Mouse (Mus musculus) hindbrain, embryonic 10.5 days (tissue): ENCODE measurements around the gene Jun. TPM values are rescaled to one million over a fixed set of nuclear protein-coding genes. Genes with fewer than 3 reads are reported as not detected.

Experiments used
- DNase-seq: peaks from one replicate; pipeline ENCODE4 v3.0.0-alpha.2; 2017; ENCODE audit warnings: low spot score
- H3K27ac ChIP-seq: fragments of 300-500 bp; sonication (generic); 2 replicates; pipeline ENCODE4 v1.5.1; 2016; ENCODE audit warnings: mild to moderate bottlenecking, moderate library complexity
- H3K27me3 ChIP-seq: fragments of 300-500 bp; sonication (generic); 2 replicates; pipeline ENCODE4 v1.6.1; 2016; ENCODE audit warnings: mild to moderate bottlenecking; ENCODE audit not compliant: poor library complexity, insufficient read depth, severe bottlenecking
- H3K36me3 ChIP-seq: fragments of 300-500 bp; sonication (generic); 2 replicates; pipeline ENCODE4 v1.6.1; 2016; ENCODE audit warnings: mild to moderate bottlenecking, moderate library complexity
- H3K4me1 ChIP-seq: fragments of 300-500 bp; sonication (generic); replicated peaks from 2 replicates; pipeline ENCODE4 v1.6.1; 2016; ENCODE audit warnings: mild to moderate bottlenecking
- H3K4me3 ChIP-seq: fragments of 300-500 bp; sonication (generic); 2 replicates; pipeline ENCODE4 v1.5.1; 2016; ENCODE audit warnings: mild to moderate bottlenecking, moderate library complexity
- H3K9me3 ChIP-seq: fragments of 300-500 bp; sonication (generic); 2 replicates; pipeline ENCODE4 v1.6.1; 2016; ENCODE audit warnings: mild to moderate bottlenecking, moderate library complexity
- WGBS: fragments of 180-500 bp; shearing (Covaris S2); methylation state at CpG from one replicate; pipeline ENCODE4 v1.1.7; 2016; 5-methylcytosine and 5-hydroxymethylcytosine counted together
- polyA plus RNA-seq: library from polyadenylated mRNA; unstranded; fragments of >200 nt; fragmentation: Nextera tagmentation; extraction: Ambion mirVana; gene quantifications from 2 replicates; pipeline ENCODE4 v1.2.1, GENCODE M21; 2016

The Jun gene
- polyA plus RNA-seq, 1 experiment from 2014 or later: 63.7 TPM

DNA sequence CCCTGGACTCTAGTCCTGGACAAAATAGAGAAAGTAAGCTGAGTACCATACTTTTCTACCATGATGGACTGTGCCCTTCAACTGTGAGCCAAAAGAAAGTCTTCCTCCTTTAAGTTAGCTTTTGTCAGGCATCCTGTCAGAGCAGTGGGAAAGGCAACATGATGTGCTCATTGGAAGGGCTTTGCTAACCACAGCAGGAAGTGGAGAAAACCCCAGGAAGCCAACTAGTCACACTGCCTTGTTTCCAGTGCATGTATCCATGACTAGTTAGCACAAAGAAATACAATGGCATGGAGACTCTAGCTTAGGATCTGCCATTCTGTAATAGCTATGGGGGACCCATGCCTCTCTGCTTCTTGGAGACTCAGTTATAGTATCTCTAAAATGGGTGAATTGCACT lies 37.9 kb upstream of the Jun start:
- Histone ChIP-seq H3K27me3 (no peaks in the 10 kb centered on the region), H3K4me3 (no peak overlapping the region), H3K4me1 (0 out of 2 replicates have a peak, but pooled peaks cover 4% of the 10 kb centered on the region), H3K36me3 (no peaks in the 10 kb centered on the region), H3K27ac (no peak overlapping the region), H3K9me3 (no peaks in the 10 kb centered on the region)
- no peak for DNase-seq

GRCm38 (mm10) chr4:95089053-95089452 lies 37.0 kb upstream of the Jun start:
- Histone ChIP-seq H3K27me3 (no peaks in the 10 kb centered on the region), H3K9me3 (no peaks in the 10 kb centered on the region), H3K4me1 (no peaks in the 10 kb centered on the region), H3K36me3 (no peaks in the 10 kb centered on the region), H3K4me3 (no peak overlapping the region), H3K27ac (no peak overlapping the region)
- no peak for DNase-seq
- WGBS: 96% methylated on average over 5 of the region's 5 CpGs

DNA sequence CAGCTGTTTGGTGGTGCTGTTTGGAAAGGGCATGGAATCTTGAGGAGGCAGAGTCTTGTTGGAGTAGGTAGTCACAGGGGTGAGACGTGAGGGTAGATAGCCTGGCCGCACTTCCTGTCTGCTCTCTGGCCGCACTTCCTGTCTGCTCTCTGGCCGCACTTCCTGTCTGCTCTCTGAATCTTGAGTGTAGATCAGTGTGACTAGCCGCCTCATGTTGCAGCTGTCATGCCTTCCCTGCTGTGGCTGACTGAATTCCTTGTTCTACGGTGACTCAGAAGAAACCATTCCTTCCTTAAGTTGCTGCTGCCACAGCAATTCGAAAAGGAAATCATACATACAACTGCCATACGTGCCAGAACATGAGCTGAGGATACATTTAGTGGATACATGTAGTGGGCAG lies 31.9 kb upstream of the Jun start:
- H3K9me3 ChIP-seq: no peaks in the 10 kb centered on the region
- no peak overlapping the region for H3K27ac ChIP-seq
- H3K36me3 ChIP-seq: no peaks in the 10 kb centered on the region
- no peak for DNase-seq
- H3K4me3 ChIP-seq: no peak overlapping the region
- H3K27me3 ChIP-seq: no peaks in the 10 kb centered on the region
- WGBS: 89% methylated on average over 8 of the region's 8 CpGs
- peaks cover 10% of the 10 kb centered on the region; the same call in 1 of the 2 replicates for H3K4me1 ChIP-seq

DNA sequence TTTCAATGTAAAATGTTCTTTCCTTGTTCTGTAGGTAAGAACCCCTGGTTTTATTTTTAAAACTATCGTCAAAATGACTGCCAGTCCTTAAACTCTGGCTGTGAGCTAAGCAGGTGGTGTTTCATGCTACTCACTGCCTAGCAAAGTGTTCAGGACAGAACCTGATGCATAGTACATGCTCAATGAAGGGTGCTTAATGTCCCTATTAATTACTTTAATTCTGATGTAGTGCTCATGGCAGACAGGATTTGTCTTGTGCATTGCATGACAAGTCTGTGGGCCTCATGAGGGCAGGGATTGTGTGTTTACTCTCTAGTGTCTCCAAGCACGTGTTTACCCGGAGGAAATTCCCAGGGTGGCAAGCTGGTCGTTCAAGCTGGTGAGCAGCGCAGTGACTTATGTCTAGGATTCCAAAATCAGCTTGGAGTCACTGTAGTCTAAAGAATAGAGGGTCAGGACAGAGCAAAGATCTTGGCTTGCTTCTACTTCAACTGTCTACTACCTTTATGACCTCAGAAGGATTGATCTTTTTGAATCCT lies 31.2 kb upstream of the Jun start:
- Histone ChIP-seq H3K4me3 (no peak overlapping the region), H3K27me3 (no peaks in the 10 kb centered on the region), H3K27ac (no peak overlapping the region), H3K36me3 (no peaks in the 10 kb centered on the region), H3K9me3 (no peaks in the 10 kb centered on the region), H3K4me1 (peaks cover 14% of the 10 kb centered on the region; the same call in 1 of the 2 replicates)
- DNase-seq: no peak
- 79% methylated on average over 5 of the region's 5 CpGs for WGBS

DNA sequence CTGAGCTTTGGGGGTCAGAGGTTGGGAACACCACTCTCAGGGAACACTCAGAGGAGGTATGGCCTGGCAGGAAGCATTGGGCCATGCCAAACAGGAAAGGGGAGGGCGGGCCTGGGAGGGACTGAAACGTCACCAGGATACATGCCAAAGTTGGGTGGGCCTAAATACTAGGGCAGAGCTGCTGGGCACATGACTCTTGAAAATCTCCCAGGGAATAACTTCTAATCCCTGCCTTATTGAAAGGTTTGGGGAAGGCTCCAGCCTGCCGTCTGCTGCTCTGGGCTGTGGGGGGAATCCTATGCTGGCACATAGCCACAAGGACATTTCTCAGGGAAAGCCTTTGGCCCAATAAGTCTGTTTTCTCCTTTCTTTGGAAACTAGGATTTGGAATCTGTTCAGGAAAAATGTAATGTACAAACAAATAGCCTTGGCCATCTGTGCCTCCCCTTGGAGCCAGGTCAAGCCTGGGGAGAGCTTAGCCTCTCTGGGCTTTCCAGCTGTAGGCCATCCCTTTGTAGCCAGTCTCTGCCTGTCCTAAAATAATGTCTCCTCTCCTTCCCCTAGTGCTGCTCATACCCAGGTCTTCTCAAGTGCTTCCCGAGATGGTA lies 30.6 kb upstream of the Jun start:
- Histone ChIP-seq H3K4me3 (no peak overlapping the region), H3K36me3 (no peaks in the 10 kb centered on the region), H3K27me3 (no peaks in the 10 kb centered on the region), H3K9me3 (no peaks in the 10 kb centered on the region), H3K27ac (no peak overlapping the region), H3K4me1 (peaks cover 14% of the 10 kb centered on the region; the same call in 1 of the 2 replicates)
- WGBS: 72% methylated on average over 4 of the region's 4 CpGs
- DNase-seq: no peak

- Histone ChIP-seq H3K27me3 (no peaks in the 10 kb centered on the region), H3K9me3 (no peaks in the 10 kb centered on the region), H3K4me3 (no peak overlapping the region), H3K27ac (no peak overlapping the region), H3K36me3 (no peaks in the 10 kb centered on the region), H3K4me1 (peaks cover 14% of the 10 kb centered on the region; the same call in 1 of the 2 replicates)
- no peak for DNase-seq
- 75% methylated on average over 8 of the region's 8 CpGs for WGBS
These were observed 29.6 kb upstream of the Jun start for GRCm38 (mm10) chr4:95081632-95082031.

DNA sequence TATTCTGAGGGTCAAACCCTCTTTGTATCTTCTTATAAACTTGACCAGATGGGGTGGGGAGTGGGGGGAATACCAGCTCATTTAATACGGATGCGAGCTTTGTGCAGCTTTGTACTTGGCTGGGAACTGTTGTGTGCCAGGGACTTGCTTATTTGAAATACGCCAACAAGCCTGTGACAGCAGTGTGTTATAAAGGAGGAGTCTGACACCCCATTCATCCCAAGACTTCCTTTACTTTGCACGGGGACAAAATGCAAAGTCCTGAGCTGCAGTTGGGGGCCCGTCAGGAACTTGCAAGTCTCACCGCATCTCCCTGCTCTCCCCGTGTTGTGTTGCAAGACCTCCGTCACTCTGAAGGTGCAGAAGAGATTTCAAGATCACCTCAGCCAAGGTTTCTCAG lies 26.6 kb upstream of the Jun start:
- peaks cover 14% of the 10 kb centered on the region; the same call in 1 of the 2 replicates for H3K4me1 ChIP-seq
- no peak overlapping the region for H3K27ac ChIP-seq
- no peaks in the 10 kb centered on the region for H3K36me3 ChIP-seq
- H3K4me3 ChIP-seq: no peak overlapping the region
- no peak for DNase-seq
- WGBS: 70% methylated on average over 8 of the region's 8 CpGs
- H3K9me3 ChIP-seq: no peaks in the 10 kb centered on the region
- H3K27me3 ChIP-seq: no peaks in the 10 kb centered on the region; the same call in 1 of the 2 replicates

DNA sequence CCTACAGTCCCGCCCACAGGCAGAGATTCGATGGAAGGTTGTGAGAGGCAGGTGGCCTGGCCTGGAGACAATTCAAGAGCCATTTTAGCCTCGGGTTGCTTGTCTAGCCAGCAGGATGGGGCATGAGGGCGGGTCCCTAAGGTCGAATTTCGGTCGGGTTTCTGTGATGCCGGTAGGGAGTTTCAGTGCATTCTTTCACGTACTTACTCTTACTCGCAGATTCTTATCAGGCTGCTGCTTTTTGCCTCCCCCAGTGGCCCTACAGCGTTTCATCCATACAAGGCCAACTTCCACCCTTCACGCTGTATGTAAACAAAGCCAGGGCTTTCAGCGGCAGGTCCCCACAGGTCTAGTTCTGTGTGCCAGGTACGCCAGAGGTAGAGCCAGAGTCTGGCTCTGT lies 24.3 kb upstream of the Jun start:
- H3K9me3 ChIP-seq: no peaks in the 10 kb centered on the region
- WGBS: 61% methylated on average over 14 of the region's 14 CpGs
- H3K4me1 ChIP-seq: peaks cover 11% of the 10 kb centered on the region; the same call in 1 of the 2 replicates
- no peak overlapping the region for H3K4me3 ChIP-seq
- no peak overlapping the region for H3K27ac ChIP-seq
- DNase-seq: no peak
- no peaks in the 10 kb centered on the region; the same call in 1 of the 2 replicates for H3K27me3 ChIP-seq
- H3K36me3 ChIP-seq: no peaks in the 10 kb centered on the region

DNA sequence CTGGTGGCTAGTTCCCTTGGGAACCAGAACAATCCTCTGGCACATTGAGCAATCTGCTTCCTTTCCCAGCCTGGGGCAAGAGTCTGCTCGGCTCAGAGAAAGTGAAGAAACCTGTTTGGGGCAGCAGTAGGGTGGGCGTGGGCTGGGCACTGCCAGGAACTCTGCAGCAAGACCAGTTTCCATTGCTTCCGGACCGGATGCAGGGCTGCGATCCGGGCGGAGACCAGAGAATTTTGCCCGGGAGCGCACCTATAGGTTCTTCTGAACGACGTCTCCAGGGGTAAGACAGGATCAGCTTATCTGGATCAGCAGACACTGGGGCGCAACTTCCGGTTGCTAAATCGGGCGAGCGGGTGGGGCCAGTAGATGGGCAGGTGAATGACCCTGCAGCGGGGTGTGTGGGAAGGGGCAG lies 23.6 kb upstream of the Jun start:
- Histone ChIP-seq H3K27ac (no peak overlapping the region), H3K9me3 (no peaks in the 10 kb centered on the region), H3K36me3 (no peaks in the 10 kb centered on the region), H3K4me3 (no peak overlapping the region), H3K27me3 (no peaks in the 10 kb centered on the region; the same call in 1 of the 2 replicates), H3K4me1 (peaks cover 11% of the 10 kb centered on the region; the same call in 1 of the 2 replicates)
- 85% methylated on average over 17 of the region's 17 CpGs for WGBS
- no peak for DNase-seq

GRCm38 (mm10) chr4:95074319-95074718 lies 22.3 kb upstream of the Jun start:
- no peak overlapping the region for H3K27ac ChIP-seq
- 91% methylated on average over 6 of the region's 6 CpGs for WGBS
- no peak for DNase-seq
- no peaks in the 10 kb centered on the region for H3K36me3 ChIP-seq
- H3K4me3 ChIP-seq: no peak overlapping the region
- H3K27me3 ChIP-seq: no peaks in the 10 kb centered on the region; the same call in 1 of the 2 replicates
- no peaks in the 10 kb centered on the region for H3K9me3 ChIP-seq
- H3K4me1 ChIP-seq: peaks cover 8% of the 10 kb centered on the region; the same call in 1 of the 2 replicates

GRCm38 (mm10) chr4:95073214-95073750 lies 21.3 kb upstream of the Jun start:
- 0 out of 2 replicates have a peak overlapping the region, but pooled peaks have one; percentile 45 for H3K27ac ChIP-seq
- DNase-seq: no peak
- H3K36me3 ChIP-seq: no peaks in the 10 kb centered on the region
- 71% methylated on average over 10 of the region's 10 CpGs for WGBS
- no peaks in the 10 kb centered on the region for H3K4me1 ChIP-seq
- H3K4me3 ChIP-seq: no peak overlapping the region
- no peaks in the 10 kb centered on the region for H3K9me3 ChIP-seq
- H3K27me3 ChIP-seq: no peaks in the 10 kb centered on the region; the same call in 1 of the 2 replicates

DNA sequence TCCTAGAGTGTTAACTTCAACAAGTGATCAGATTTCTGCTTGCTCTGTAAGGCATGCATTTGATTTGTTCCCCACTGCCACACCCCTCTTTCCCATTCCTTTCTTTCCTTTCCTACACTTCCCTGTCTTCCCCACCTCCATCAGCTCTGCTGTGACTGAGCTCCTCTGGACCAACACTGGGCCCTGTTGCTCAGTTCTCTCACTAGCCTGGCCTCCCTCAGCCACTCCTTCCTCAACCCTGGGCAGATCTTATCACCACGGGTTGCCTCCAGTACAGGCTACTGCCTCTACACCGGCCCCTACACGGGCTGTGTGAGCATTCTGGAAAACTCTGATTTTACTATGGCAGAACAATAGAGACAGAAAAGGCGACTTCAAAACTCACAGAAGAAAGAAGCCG lies 18.4 kb upstream of the Jun start:
- no peak overlapping the region for H3K27ac ChIP-seq
- H3K4me1 ChIP-seq: no peaks in the 10 kb centered on the region
- 76% methylated on average over 5 of the region's 5 CpGs for WGBS
- no peak for DNase-seq
- no peaks in the 10 kb centered on the region for H3K36me3 ChIP-seq
- H3K9me3 ChIP-seq: no peaks in the 10 kb centered on the region
- no peak overlapping the region for H3K4me3 ChIP-seq
- no peaks in the 10 kb centered on the region for H3K27me3 ChIP-seq
